Mouse (Mus musculus) forebrain, embryonic 15.5 days (tissue): ENCODE measurements at regions not wholly inside any gene's neighbourhood (a gene's known extent, or its start where the extent isn't known, plus 50 kb on each side); places are given as distances from the start of the nearest gene placed in this dataset.
"Not testable (repeated sequence)": the region's sequence is repeated elsewhere in the genome, so short reads cannot be mapped to it uniquely, and the experiment has no call there.

ENCODE experiments used
- ATAC-seq: fragments of 200-750 bp; cut with Nextera tagmentation; replicated peaks from 2 replicates; pipeline ENCODE4 v1.8.0; 2017; ENCODE audit warnings: mild to moderate bottlenecking, moderate TSS enrichment, moderate library complexity
- H3K27ac ChIP-seq: fragments of 300-500 bp; sonication (generic); replicated peaks from 2 replicates; pipeline ENCODE4 v1.5.1; 2015; ENCODE audit warnings: mild to moderate bottlenecking, inconsistent platforms
- H3K27me3 ChIP-seq: fragments of 300-500 bp; sonication (generic); 2 replicates; pipeline ENCODE4 v1.6.1; 2015; ENCODE audit warnings: inconsistent platforms
- H3K36me3 ChIP-seq: fragments of 300-500 bp; sonication (generic); 2 replicates; pipeline ENCODE4 v1.6.1; 2015; ENCODE audit warnings: mild to moderate bottlenecking, inconsistent platforms
- H3K4me1 ChIP-seq: fragments of 300-500 bp; sonication (generic); 2 replicates; pipeline ENCODE4 v1.6.1; 2015; ENCODE audit warnings: inconsistent platforms
- H3K4me2 ChIP-seq: fragments of 300-500 bp; sonication (generic); replicated peaks from 2 replicates; pipeline ENCODE4 v1.6.1; 2015; ENCODE audit warnings: mild to moderate bottlenecking, inconsistent platforms
- H3K4me3 ChIP-seq: fragments of 300-500 bp; sonication (generic); 2 replicates; pipeline ENCODE4 v1.5.1; 2015; ENCODE audit warnings: mild to moderate bottlenecking, inconsistent platforms
- H3K9ac ChIP-seq: fragments of 300-500 bp; sonication (generic); replicated peaks from 2 replicates; pipeline ENCODE4 v1.6.1; 2015; ENCODE audit warnings: mild to moderate bottlenecking, inconsistent platforms
- H3K9me3 ChIP-seq: fragments of 300-500 bp; sonication (generic); 2 replicates; pipeline ENCODE4 v1.6.1; 2016; ENCODE audit warnings: inconsistent platforms
- WGBS: fragments of 180-500 bp; shearing (Covaris S2); methylation state at CpG from one replicate; pipeline ENCODE4 v1.1.7; 2015; ENCODE audit warnings: mixed read lengths; 5-methylcytosine and 5-hydroxymethylcytosine counted together

DNA sequence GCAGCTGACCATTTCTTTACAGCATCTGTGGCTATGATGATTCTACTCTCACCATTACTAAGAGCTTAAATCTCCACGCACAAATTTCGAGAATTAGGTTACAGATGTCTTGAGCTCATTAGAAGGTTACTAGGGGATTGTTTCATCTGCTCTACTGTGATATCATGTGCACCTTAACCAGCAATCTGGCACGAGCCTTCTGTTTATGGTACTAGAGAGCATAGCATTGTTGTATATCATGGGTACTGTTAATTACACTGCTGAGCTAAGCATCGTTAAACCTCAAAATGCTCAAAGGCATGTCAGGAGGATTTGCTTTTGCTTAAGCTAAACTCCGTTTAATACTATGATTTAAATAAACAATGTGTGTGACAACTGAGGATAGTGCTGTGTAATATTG is 1255.9 kb upstream of the Pcdh10 start:
- 42% methylated on average over 5 of the region's 5 CpGs for WGBS
- no peaks in the 10 kb centered on the region for H3K9me3 ChIP-seq
- H3K4me3 ChIP-seq, result no peak overlapping the region
- ATAC-seq, result no peak
- H3K27me3 ChIP-seq, result no peaks in the 10 kb centered on the region
- no peaks in the 10 kb centered on the region for H3K36me3 ChIP-seq
- no peak overlapping the region for H3K9ac ChIP-seq
- H3K4me1 ChIP-seq, result no peaks in the 10 kb centered on the region
- no peak overlapping the region for H3K27ac ChIP-seq
- no peak overlapping the region for H3K4me2 ChIP-seq

DNA sequence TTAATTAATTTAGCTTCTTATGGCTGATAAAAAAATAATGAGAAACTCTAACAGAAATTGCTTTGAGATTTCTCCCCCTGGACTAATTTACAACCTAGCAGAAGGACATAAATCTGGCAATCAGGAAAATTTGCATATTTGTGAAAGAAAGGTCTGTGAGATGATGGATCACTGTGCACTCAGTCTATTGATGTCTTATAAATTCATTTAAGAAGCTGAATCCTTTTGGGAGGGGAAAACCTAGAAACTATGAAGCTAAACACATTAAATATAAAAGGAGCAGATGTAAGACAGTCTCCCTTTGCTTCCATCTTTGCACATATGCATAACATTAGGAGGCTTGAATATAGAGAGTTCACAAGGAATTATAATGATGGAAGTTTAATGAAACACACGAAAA is 1247.5 kb upstream of the Pcdh10 start:
- H3K9ac ChIP-seq, result no peak overlapping the region
- H3K9me3 ChIP-seq, result no peaks in the 10 kb centered on the region
- H3K4me2 ChIP-seq, result no peak overlapping the region
- no peaks in the 10 kb centered on the region for H3K4me1 ChIP-seq
- no peak overlapping the region for H3K4me3 ChIP-seq
- peak; percentile 38; the same call in 1 of the 2 replicates for ATAC-seq
- no peaks in the 10 kb centered on the region for H3K36me3 ChIP-seq
- no peaks in the 10 kb centered on the region for H3K27me3 ChIP-seq
- WGBS, result 57% methylated on average over 1 of the region's 1 CpGs
- H3K27ac ChIP-seq, result no peak overlapping the region

DNA sequence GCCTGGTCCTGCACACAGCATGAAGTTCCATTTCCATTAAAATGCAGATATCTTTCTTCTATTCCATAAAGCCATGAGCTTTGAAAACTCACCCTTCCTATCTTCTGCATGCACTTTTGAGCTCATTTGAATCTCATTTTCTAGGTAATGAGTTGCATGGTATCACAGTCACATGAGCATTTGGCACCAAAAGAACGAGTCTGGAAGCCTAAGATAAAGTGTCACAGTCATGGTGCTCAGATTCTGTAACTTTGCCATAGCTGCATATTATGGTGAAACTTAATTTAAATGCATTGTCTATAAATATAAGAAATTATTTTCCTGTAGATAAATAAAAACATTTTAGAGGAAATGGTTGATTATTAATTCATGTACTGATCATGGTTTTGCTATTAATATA is 1223.7 kb upstream of the Pcdh10 start:
- Histone ChIP-seq H3K4me3 (no peak overlapping the region), H3K36me3 (no peaks in the 10 kb centered on the region), H3K9ac (no peak overlapping the region), H3K4me2 (no peak overlapping the region), H3K27ac (no peak overlapping the region), H3K27me3 (no peaks in the 10 kb centered on the region), H3K9me3 (no peaks in the 10 kb centered on the region), H3K4me1 (no peaks in the 10 kb centered on the region)
- 54% methylated on average over 1 of the region's 1 CpGs for WGBS
- no peak for ATAC-seq

DNA sequence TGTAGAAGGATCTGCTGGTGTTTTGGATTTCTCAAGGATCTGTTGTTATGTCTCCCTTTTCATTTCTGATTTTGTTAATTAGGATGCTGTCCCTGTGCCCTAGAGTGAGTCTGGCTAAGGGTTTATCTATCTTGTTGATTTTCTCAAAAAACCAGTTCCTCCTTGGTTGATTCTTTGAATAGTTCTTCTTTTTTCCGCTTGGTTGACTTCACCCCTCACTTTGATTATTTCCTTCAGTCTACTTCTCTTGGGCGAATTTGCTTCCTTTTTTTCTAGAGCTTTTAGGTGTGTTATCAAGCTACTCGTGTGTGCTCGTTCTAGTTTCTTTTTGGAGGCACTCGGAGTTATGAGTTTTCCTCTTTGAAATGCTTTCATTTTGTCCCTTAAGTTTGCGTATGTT is 1178.3 kb upstream of the Pcdh10 start:
- 89% methylated on average over 6 of the region's 6 CpGs for WGBS

DNA sequence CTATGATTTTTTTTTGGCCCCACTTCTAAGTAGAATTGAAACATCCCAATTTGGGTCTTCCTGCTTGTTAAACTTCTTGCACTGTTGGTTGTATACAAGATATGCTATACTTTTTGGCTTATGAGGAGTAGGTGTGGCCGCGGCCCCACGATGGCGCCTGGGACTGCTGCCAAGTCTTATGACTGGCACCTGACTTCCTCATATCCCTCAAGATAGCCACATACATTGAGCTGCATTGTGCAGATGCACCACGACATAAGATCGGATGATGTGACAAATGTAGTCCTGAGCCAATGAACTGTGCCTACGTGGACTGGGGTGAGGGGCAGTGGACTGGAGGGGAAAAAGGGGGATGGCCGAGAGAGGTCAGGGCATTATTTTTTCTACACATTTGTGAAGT is 1140.7 kb upstream of the Pcdh10 start:
- not testable (repeated sequence) for H3K4me1 ChIP-seq, H3K36me3 ChIP-seq, H3K4me2 ChIP-seq, H3K27me3 ChIP-seq, H3K9me3 ChIP-seq, ATAC-seq, H3K9ac ChIP-seq, H3K27ac ChIP-seq, H3K4me3 ChIP-seq
- WGBS, result 94% methylated on average over 8 of the region's 8 CpGs

More for the DNA sequence above, 1178.3 kb upstream of the Pcdh10 start:
- not testable (repeated sequence) for H3K27ac ChIP-seq, H3K9me3 ChIP-seq, H3K4me1 ChIP-seq, H3K9ac ChIP-seq, H3K36me3 ChIP-seq, ATAC-seq, H3K4me2 ChIP-seq, H3K4me3 ChIP-seq, H3K27me3 ChIP-seq
